Comparison of ENCODE assay signal across 8 mouse cellular contexts in genomic region chr14:31251626-31252025, GRCm38 (mm10). TPM values are rescaled to one million over a fixed set of nuclear protein-coding genes. Genes with fewer than 3 reads are reported as not detected.
DNase-seq lines count a peak whose midpoint lies in the region; ATAC-seq and TF ChIP-seq lines count a peak whose summit lies in the region.

No protein-coding gene starts in this region.

- H3K4me2 ChIP-seq in kidney, embryonic 14.5 days (replicated peaks; ENCODE audit: low read depth, low read length), result peak overlapping the region; percentile 58
- H3K4me2 ChIP-seq in hindbrain, embryonic 14.5 days (replicated peaks), result peak overlapping the region; percentile 72
- peak overlapping the region; percentile 80 for H3K4me2 ChIP-seq in midbrain, embryonic 14.5 days (ENCODE audit: low read length)

- no peak for TF ChIP-seq CTCF in bone marrow macrophage, adult 2 months (IDR thresholded peaks at IDR 0.05; ENCODE audit: low read depth, low read length)

- H3K36me3 ChIP-seq in kidney, embryonic 14.5 days (ENCODE audit: control insufficient read depth, insufficient read depth, low read length), result peaks cover 40% of the 10 kb centered on the region
- peaks cover 41% of the 10 kb centered on the region for H3K36me3 ChIP-seq in hindbrain, embryonic 14.5 days (replicated peaks; ENCODE audit: control insufficient read depth, insufficient read depth)
- H3K36me3 ChIP-seq in midbrain, embryonic 14.5 days (ENCODE audit: control insufficient read depth, insufficient read depth, low read length), result peaks cover 42% of the 10 kb centered on the region

- no peaks in the 10 kb centered on the region for H3K27me3 ChIP-seq in kidney, embryonic 14.5 days (ENCODE audit: control insufficient read depth, insufficient read depth, low read length)
- H3K27me3 ChIP-seq in hindbrain, embryonic 14.5 days (ENCODE audit: control insufficient read depth, insufficient read depth, low read length), result no peaks in the 10 kb centered on the region
- no peaks in the 10 kb centered on the region for H3K27me3 ChIP-seq in midbrain, embryonic 14.5 days (ENCODE audit: control insufficient read depth, insufficient read depth, low read length)

- peaks cover 6% of the 10 kb centered on the region for H3K4me1 ChIP-seq in kidney, embryonic 14.5 days (ENCODE audit: control insufficient read depth, insufficient read depth, low read length)
- H3K4me1 ChIP-seq in bone marrow macrophage, adult 2 months (ENCODE audit: control insufficient read depth, insufficient read depth, low read length), result peaks cover 8% of the 10 kb centered on the region
- H3K4me1 ChIP-seq in hindbrain, embryonic 14.5 days (replicated peaks; ENCODE audit: control insufficient read depth, insufficient read depth, low read length), result peaks cover 10% of the 10 kb centered on the region
- H3K4me1 ChIP-seq in midbrain, embryonic 14.5 days (ENCODE audit: control insufficient read depth, insufficient read depth, low read length), result peaks cover 9% of the 10 kb centered on the region; the same call in 1 of the 2 replicates

- H3K9ac ChIP-seq in kidney, embryonic 14.5 days (ENCODE audit: low read depth, low read length), result peak overlapping the region; percentile 98
- H3K9ac ChIP-seq in hindbrain, embryonic 14.5 days, result peak overlapping the region; percentile 94
- H3K9ac ChIP-seq in midbrain, embryonic 14.5 days (replicated peaks; ENCODE audit: low read length), result peak overlapping the region; percentile 98

- no peaks in the 10 kb centered on the region for H3K9me3 ChIP-seq in kidney, embryonic 14.5 days (ENCODE audit: control insufficient read depth, low read length)
- H3K9me3 ChIP-seq in hindbrain, embryonic 14.5 days (ENCODE audit: control insufficient read depth, low read length), result no peaks in the 10 kb centered on the region
- no peaks in the 10 kb centered on the region for H3K9me3 ChIP-seq in midbrain, embryonic 14.5 days (ENCODE audit: control insufficient read depth, low read length)

- no peak for DNase-seq in kidney, adult 9 months
- no peak for DNase-seq in hindbrain, embryonic 14.5 days (ENCODE audit: low spot score)
- DNase-seq in midbrain, embryonic 14.5 days, result no peak
- no peak for DNase-seq in layer of hippocampus, adult 8-10 months (ENCODE audit: low spot score in 2 of 2)
- no peak for DNase-seq in thymus, postnatal 36 days
- no peak for DNase-seq in kidney, adult 11 months

- no peak for ATAC-seq in kidney, embryonic 14.5 days (ENCODE audit: low FRiP score, low TSS enrichment)
- ATAC-seq in hindbrain, embryonic 14.5 days (ENCODE audit: low FRiP score), result no peak
- ATAC-seq in midbrain, embryonic 14.5 days (ENCODE audit: low FRiP score, low TSS enrichment), result no peak

- peak overlapping the region; percentile 98 for H3K4me3 ChIP-seq in kidney, embryonic 14.5 days (ENCODE audit: low read length)
- peak overlapping the region; percentile 91 for H3K4me3 ChIP-seq in bone marrow macrophage, adult 2 months (ENCODE audit: insufficient read depth, low read length)
- peak overlapping the region; percentile 86 for H3K4me3 ChIP-seq in hindbrain, embryonic 14.5 days (replicated peaks; ENCODE audit: low read length)
- peak overlapping the region; percentile 97 for H3K4me3 ChIP-seq in midbrain, embryonic 14.5 days (replicated peaks; ENCODE audit: low read depth, low read length)

- WGBS in kidney, embryonic 14.5 days, result 1% methylated on average over 18 of the region's 18 CpGs
- 3% methylated on average over 18 of the region's 18 CpGs for WGBS in hindbrain, embryonic 14.5 days
- WGBS in midbrain, embryonic 14.5 days, result 3% methylated on average over 18 of the region's 18 CpGs

- TF ChIP-seq POLR2A in bone marrow macrophage, adult 2 months (IDR thresholded peaks at IDR 0.05; ENCODE audit: borderline replicate concordance, low read depth, low read length), result no peak

- H3K27ac ChIP-seq in kidney, embryonic 14.5 days (ENCODE audit: low read depth, low read length), result peak overlapping the region; percentile 93
- H3K27ac ChIP-seq in bone marrow macrophage, adult 2 months (ENCODE audit: insufficient read depth, low read depth, low read length), result no peak overlapping the region; the same call in 1 of the 2 replicates
- peak overlapping the region; percentile 95 for H3K27ac ChIP-seq in hindbrain, embryonic 14.5 days
- H3K27ac ChIP-seq in midbrain, embryonic 14.5 days (replicated peaks; ENCODE audit: low read depth, low read length), result peak overlapping the region; percentile 94

RNA-seq across cellular contexts. Expression of gene Bap1, which starts 0.4 kb away (rescaled TPM):
- polyA plus RNA-seq in kidney, embryonic 14.5 days (2014; fragmentation: Nextera tagmentation; extraction: Ambion mirVana), result 60.0 and 90.3 TPM in 2 replicates
- polyA plus RNA-seq in bone marrow macrophage, adult 2 months (2012; ENCODE audit: insufficient read depth, insufficient read length, missing spikeins), result 31.2 and 33.1 TPM in 2 replicates
- 93.3 and 94.1 TPM in 2 replicates for polyA plus RNA-seq in hindbrain, embryonic 14.5 days (2014; fragmentation: Nextera tagmentation; extraction: Ambion mirVana)
- polyA plus RNA-seq in midbrain, embryonic 14.5 days (2014; fragmentation: Nextera tagmentation; extraction: Ambion mirVana), result 102 and 118 TPM in 2 replicates
- total RNA-seq in layer of hippocampus, adult 8-10 months (2022), result 100 to 1,000 TPM; 118 to 138 (median 130) TPM

RNA-seq across cellular contexts. Expression of gene Phf7, which starts 0.5 kb away (rescaled TPM):
- polyA plus RNA-seq in kidney, embryonic 14.5 days (2014; fragmentation: Nextera tagmentation; extraction: Ambion mirVana), result 12.4 and 14.7 TPM in 2 replicates
- polyA plus RNA-seq in bone marrow macrophage, adult 2 months (2012; ENCODE audit: insufficient read depth, insufficient read length, missing spikeins), result 10.5 and 13.2 TPM in 2 replicates
- polyA plus RNA-seq in hindbrain, embryonic 14.5 days (2014; fragmentation: Nextera tagmentation; extraction: Ambion mirVana), result 10.4 and 10.7 TPM in 2 replicates
- polyA plus RNA-seq in midbrain, embryonic 14.5 days (2014; fragmentation: Nextera tagmentation; extraction: Ambion mirVana), result 12.0 and 12.1 TPM in 2 replicates
- total RNA-seq in layer of hippocampus, adult 8-10 months (2022), result 1 to 10 TPM; 4.5 to 5.4 (median 4.9) TPM

RNA-seq across cellular contexts. Expression of gene Sema3g, which starts 34.0 kb away (rescaled TPM):
- 0.56 and 0.64 TPM in 2 replicates for polyA plus RNA-seq in kidney, embryonic 14.5 days (2014; fragmentation: Nextera tagmentation; extraction: Ambion mirVana)
- polyA plus RNA-seq in bone marrow macrophage, adult 2 months (2012; ENCODE audit: insufficient read depth, insufficient read length, missing spikeins), result not detected in 2 replicates
- polyA plus RNA-seq in hindbrain, embryonic 14.5 days (2014; fragmentation: Nextera tagmentation; extraction: Ambion mirVana), result 0.27 and 0.32 TPM in 2 replicates
- polyA plus RNA-seq in midbrain, embryonic 14.5 days (2014; fragmentation: Nextera tagmentation; extraction: Ambion mirVana), result 0.12 and 0.24 TPM in 2 replicates
- total RNA-seq in layer of hippocampus, adult 8-10 months (2022), result 1 to 10 TPM; 4.7 to 5.9 (median 5.6) TPM

RNA-seq across cellular contexts. Expression of gene Nisch, which starts 34.9 kb away (rescaled TPM):
- 259 and 375 TPM in 2 replicates for polyA plus RNA-seq in kidney, embryonic 14.5 days (2014; fragmentation: Nextera tagmentation; extraction: Ambion mirVana)
- polyA plus RNA-seq in bone marrow macrophage, adult 2 months (2012; ENCODE audit: insufficient read depth, insufficient read length, missing spikeins), result 366 and 398 TPM in 2 replicates
- 304 and 309 TPM in 2 replicates for polyA plus RNA-seq in hindbrain, embryonic 14.5 days (2014; fragmentation: Nextera tagmentation; extraction: Ambion mirVana)
- 280 and 343 TPM in 2 replicates for polyA plus RNA-seq in midbrain, embryonic 14.5 days (2014; fragmentation: Nextera tagmentation; extraction: Ambion mirVana)
- total RNA-seq in layer of hippocampus, adult 8-10 months (2022), result 100 to 1,000 TPM; 432 to 530 (median 469) TPM

RNA-seq across cellular contexts. Expression of gene Tnnc1, which starts 43.5 kb away (rescaled TPM):
- polyA plus RNA-seq in kidney, embryonic 14.5 days (2014; fragmentation: Nextera tagmentation; extraction: Ambion mirVana), result 3.0 and 3.9 TPM in 2 replicates
- 4.0 and 4.1 TPM in 2 replicates for polyA plus RNA-seq in bone marrow macrophage, adult 2 months (2012; ENCODE audit: insufficient read depth, insufficient read length, missing spikeins)
- polyA plus RNA-seq in hindbrain, embryonic 14.5 days (2014; fragmentation: Nextera tagmentation; extraction: Ambion mirVana), result 2.4 and 3.2 TPM in 2 replicates
- 2.1 and 2.6 TPM in 2 replicates for polyA plus RNA-seq in midbrain, embryonic 14.5 days (2014; fragmentation: Nextera tagmentation; extraction: Ambion mirVana)
- 1 to 10 TPM; 2.3 to 3.7 (median 2.9) TPM for total RNA-seq in layer of hippocampus, adult 8-10 months (2022)
